Comparison of ENCODE assay signal across 13 mouse cellular contexts in the genomic region with DNA sequence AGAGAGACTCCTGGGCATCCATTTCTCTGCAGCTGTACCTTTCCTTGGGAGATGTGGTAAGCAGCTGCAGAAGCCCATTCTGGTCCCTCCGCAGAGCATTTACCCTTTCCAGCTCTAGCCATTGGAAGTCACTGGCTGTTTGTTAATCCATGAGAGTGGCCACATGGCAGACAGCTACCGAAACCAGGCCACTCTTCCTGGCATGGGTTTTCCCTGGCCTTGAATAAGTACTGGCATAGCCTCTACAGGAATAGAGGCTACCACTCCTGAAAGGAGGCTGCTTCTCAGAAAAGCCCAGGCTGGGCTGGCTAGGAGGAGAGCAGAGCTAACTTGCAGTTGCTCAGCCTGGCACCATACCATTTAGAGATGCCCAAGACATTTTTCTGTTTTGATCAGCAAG.
"Had no signal": no experiment of that assay in that cellular context is flagged by ENCODE, and none has a peak within 500 bp of the region (broad histone marks: within the 10 kb centered on the region; RNA-seq: fewer than 3 reads in every experiment).

No protein-coding gene starts in this region.

- H3K27me3 ChIP-seq: lung, embryonic 15.5 days; neural tube, embryonic 15.5 days had no signal

- H3K4me2 ChIP-seq: lung, embryonic 15.5 days; neural tube, embryonic 15.5 days had no signal

- H3K9ac ChIP-seq: lung, embryonic 15.5 days; neural tube, embryonic 15.5 days had no signal

- H3K9me3 ChIP-seq: limb, embryonic 10.5 days; lung, embryonic 15.5 days; neural tube, embryonic 15.5 days had no signal

- H3K27ac ChIP-seq: left cerebral cortex, adult 2 months; limb, embryonic 10.5 days; lung, embryonic 15.5 days; neural tube, embryonic 15.5 days; stomach, postnatal 0 days had no signal

- H3K4me3 ChIP-seq: left cerebral cortex, adult 2 months; limb, embryonic 10.5 days; lung, embryonic 15.5 days; myocyte; neural tube, embryonic 15.5 days had no signal

- DNase-seq: kidney, postnatal 10 days; kidney, postnatal 4 days; lung, postnatal 14 days; midbrain, embryonic 14.5 days; right cerebral cortex, adult 18-20 months; right cerebral cortex, postnatal 25 days; thymus, postnatal 4 days had no signal
